Mouse (Mus musculus): ENCODE results near the gene Thoc7.
"Not testable (repeated sequence)": the region's sequence is repeated elsewhere in the genome, so short reads cannot be mapped to it uniquely, and the experiment has no call there.

The Thoc7 gene

DNA sequence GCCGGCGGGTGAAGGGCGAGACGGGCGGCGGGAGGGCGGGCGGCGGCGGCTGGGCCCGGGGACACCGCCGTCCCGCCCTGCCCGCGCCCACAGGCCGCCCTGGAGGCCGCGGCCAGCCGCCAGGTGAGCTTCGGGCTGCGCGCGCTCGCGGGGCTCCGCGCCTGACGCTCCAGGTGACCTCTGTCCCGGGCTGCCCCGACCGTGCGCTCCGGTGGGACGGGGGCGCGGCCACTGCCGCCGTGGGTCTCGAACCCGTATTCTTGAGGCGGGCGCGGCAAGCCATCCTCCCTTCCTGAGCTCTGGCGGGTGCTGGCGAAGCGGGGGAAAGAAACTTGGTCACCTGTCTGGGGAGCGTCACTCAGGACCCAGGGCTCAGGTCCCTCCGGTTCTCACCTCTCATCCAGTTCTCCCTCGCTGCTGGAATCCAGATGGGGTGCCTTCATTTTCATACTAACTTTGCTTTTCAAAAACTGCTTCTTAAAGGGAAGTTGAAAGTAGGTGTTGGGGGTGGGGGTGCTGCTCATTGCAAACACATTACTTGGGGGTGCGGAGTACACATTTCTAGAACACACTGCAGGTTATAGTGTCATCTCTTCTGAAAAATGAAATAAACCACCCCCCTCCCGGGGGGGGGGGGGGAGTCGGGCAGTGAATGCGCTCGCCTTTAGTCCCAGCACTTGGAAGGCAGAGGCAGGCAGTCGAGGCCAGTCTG, at the start of gene Thoc7, which contains the start of gene Atxn7:
Thoc7 (minus strand) TSS at position 452 of the 712 bp plus-strand sequence.
Atxn7 (plus strand) TSS at position 40 of the 712 bp plus-strand sequence.
- DNase-seq (ENCODE audit: low spot score): peak; percentile 64

DNA sequence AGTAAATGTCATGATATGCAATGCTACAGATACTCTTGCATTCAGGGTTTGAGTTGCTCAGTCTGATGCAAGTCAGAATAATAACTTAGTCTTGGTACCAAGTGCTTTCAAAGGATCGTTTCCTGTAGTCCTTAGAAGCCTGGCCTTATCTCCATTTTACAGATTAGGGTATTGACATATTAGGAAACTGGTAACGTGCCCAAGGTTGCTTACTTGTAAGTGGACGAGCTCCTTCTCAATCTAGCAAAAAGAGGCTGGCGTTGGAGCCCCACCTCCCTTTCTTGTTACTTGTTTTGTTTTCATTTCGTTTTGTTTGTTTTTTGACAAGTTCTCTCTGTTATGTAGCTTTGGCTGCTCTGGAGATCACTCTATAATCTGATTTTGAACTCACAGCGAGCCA, 48.1 kb upstream of the Thoc7 start:
- no peak for DNase-seq (ENCODE audit: low spot score)

DNA sequence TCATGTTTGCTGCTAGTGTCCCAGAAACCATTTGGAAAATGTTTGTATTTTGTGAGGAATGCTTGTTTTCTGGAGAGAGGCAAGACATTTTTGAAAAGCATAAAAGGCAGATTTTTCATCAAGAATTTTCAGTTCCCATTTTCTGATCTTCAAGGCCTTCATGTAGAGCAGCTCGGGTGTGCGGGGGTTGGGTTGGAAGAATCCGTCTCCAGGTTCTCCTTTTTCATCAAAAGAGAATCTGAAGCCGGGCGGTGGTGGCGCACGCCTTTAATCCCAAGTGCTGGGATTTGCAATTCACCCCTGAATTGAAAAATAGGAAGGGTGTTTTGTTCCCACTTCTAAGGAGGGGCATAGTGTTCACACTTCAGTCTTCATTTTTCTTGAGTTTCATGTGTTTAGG, 41.1 kb upstream of the Thoc7 start:
- no peak for DNase-seq (ENCODE audit: low spot score)

DNA sequence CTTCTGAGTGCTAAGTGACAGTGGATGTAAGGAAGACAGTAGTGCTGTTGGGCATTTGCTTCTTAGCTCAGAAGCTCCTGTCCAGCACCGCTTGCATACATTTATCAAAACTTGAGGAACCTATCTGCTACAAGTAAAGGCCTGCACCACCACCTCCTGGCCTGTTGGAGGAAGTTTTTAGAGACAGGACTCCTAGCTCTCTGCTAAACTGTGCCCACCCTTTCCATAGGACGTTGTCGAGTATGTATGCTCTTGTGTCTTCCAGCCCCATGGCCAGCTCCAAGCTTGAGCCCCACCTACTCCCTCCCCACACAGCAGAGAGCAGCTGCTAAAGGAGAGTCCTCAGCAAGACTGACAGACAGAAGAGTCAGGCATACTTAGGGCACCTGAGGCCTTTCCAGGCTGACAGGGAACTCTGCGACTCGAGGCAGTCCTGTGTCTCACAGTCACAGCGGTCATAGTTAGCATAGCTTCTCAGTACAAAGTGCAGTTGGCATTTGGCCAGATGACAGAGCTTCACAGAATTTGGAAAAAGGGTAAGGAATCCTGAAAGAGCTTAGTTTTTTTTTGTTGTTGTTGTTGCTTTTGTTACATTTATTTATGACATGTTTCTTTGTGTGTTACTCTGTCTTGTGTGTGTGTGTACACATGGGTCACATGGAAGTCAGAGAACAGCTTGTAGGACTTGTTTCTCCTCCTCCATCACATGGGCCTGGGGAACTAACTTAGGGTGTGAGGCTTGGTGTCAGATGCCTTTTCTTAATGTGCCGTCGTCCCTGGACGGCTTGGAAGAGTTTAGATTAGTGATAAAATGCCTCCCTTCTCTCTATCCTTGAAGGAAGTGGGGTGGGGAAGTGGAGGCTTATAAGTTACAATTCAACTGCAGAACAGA, 33.8 kb upstream of the Thoc7 start:
- DNase-seq (ENCODE audit: low spot score): peak; percentile 54

DNA sequence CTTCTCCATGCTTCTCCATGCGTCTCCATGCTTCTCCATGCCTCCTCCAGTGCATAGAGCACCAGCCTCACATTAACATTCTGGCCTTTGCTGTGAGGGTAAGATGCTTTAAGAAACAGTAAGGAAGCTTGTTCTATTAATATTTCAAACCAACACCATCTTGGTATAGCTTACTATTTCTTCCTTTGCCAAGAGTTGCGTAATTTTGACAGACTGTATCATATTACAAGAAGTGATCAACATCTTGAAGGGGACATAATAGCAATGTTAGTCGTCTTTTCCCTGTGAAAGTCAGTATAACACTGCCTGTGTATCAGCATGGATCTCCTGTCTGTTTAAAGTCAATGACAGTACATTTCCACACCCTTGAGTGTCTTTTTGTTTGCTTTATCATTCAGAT, 29.1 kb upstream of the Thoc7 start:
- DNase-seq (ENCODE audit: low spot score): no peak

DNA sequence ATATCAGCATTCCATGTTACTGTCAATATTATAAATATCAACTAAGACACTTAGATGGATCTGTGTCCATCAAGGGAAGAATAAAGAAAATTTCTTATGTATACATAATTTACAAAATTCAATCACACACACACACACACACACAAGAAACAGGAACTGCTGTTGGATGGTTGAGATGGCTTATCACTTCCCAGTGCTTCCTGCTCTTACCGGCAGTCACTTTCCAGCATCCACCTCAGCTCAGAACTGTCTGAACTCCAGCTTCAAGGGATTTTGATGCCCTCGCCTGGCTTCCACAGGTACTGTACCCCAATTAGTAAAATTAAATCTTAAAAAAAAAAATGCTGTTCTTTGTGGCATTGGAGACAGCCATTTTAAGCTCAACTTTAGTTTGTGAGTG, 26.7 kb upstream of the Thoc7 start:
- DNase-seq (ENCODE audit: low spot score): no peak

DNA sequence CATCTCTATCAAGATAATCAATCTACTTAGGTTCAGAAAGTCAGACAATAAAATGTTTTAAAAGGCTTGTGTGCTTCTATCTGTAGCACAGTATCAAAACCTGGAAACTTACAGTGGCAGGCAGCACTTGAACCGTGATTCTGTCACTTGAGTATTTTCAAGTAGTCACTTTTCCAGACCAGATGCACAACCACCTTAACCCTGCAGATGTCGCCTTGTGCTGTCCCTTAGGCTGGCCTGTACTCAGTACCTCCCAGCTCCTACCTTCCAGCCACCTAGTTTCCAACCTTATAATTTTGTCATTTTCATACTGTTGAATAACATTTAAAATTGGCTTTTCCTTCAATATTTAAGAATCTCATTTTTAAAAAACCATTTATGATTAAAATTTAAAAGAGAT, 20.5 kb upstream of the Thoc7 start:
- DNase-seq (ENCODE audit: low spot score): no peak

DNA sequence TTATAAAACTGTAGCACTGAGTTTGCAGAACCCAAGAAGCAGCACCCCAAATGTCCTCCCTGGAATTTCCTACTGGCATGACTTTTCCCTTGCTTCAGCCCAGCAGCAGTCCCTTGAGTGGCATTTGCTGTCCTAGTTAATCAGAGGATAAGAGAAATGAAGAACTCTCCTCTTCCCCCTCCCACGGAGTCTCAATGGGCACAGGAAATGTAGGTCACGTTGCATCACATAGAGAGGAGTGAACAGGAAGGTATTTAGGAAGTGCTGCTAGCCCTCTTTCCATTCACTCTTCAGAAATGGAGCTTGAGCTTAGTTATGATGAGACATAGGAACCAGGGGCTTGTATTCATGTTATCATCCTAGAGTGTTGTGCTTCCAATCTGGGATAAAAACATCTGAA, 19.6 kb upstream of the Thoc7 start:
- DNase-seq (ENCODE audit: low spot score): no peak

DNA sequence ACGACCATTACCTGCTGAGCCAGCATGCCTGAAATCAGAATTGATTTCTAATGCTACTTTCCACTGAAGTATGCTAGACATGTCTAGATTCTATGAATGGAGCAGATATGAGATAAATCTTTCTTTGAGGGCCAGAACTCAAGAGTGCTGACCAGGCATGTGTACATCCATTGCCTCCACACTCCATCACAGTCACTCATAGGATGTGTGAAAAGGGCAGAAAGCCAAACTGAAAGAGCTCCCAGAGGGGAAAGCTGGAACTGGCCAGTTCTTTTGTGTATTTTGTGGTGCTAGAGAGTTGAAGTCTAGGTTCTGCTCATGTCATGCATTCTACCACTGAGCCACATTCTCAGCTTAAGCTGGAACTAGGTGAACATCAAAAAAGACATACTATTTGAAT, 15.8 kb upstream of the Thoc7 start:
- DNase-seq (ENCODE audit: low spot score): no peak

DNA sequence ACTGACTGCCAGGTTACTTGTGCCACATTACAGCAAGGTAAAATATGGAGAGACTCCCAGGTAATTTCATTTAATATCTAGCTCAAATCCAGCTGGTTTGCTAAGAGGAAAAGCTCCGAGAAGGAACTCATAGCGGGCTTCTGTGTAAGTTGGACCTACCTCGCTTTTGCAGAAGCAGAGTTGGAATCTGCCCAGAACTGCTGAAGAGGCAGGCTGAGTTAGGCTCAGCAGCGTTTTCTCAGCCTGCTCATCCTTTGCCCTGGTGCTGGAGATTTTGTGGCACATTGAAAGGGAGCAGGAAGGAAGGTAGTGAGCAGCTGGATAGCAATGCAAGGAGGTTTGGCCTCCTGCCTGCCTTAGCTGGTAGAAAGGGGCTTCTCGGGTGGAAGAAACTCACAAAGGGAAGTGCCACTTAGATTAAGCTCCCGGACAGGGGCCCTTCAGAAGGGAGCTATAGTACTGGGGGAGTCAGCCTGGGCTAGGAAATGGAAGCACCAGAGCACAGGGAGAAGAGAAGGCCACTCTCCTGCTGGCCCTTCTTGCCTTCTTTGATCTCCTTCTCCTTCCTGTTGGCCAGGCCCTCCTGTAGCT, 10.1 kb upstream of the Thoc7 start:
- DNase-seq (ENCODE audit: low spot score): no peak

DNA sequence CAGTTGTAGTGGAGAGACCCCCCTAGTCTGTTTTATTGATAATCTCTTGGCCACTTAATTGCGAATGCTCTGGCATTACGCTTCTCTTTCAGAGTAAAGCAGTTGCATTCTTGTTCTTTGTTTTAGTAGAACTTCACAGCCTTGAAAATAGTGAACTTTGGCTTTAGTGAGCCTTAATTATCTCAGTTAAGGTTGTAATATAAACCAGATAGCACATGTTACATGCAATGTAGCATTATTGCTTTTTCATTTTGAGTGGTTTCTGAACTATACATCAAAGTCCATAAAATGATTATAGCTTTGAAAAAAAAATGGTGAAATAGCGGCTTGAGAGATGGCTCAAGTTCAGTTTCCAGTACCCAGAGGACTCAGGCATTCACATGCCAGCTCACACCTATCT, 8.9 kb upstream of the Thoc7 start:
- DNase-seq (ENCODE audit: low spot score): no peak

DNA sequence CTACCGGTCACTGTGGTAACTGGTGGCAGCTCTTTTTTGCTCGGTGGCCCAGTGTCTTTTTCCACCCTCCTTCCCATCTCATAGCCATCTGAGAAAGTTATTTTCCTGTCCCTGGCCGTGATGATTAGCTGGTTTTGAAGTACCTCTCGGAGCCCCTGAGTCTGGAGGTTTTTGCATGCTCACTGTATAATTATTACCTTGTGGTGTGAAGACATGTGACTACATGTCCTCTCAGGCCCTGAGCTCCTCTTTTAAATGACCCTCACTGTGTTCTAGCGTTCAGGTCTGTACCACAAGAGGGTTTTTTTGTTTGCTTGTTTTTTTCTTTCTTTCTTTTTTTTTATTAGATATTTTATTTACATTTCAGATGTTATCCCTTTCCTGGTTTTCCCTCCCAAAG, 6.8 kb upstream of the Thoc7 start:
- no peak for DNase-seq (ENCODE audit: low spot score)

DNA sequence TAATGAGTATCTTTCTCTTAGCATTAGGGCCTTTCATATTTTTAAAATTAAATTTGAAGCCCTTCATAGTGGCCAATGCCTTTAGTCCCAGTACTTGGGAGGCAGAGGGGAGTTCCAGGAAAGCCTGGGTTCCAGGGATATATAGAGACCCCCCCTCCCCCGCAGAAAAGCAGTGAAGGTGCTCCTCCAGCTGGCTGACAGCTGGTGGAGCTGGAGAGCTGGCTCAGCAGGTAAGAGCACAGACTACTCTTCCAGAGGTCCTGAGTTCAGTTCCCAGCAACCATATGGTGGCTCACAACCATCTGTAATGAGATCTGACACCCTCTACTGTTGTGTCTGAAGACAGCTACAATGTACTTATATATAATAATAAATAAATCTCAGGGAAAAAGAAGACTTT, 6.0 kb upstream of the Thoc7 start:
- no peak for DNase-seq (ENCODE audit: low spot score)

DNA sequence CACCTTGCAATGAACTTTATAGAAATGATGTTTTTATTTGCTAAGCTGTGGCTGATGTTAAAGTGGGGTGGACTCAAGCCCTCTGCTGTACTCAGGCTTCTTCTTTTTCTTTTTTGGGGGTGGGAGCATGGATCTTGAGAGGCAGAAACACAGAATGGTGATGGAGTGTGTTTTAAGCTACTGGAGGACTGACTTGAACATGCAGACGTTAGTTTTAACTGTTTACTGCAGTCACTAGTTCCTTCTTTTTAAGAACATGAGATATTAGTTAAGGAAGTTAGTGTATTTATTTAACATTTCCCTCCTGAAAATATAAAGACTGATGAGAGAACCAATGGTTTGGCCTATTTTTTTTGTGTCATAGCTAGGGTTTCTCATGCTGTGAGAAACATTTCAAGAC, 1.9 kb upstream of the Thoc7 start:
- no peak for DNase-seq (ENCODE audit: low spot score)

DNA sequence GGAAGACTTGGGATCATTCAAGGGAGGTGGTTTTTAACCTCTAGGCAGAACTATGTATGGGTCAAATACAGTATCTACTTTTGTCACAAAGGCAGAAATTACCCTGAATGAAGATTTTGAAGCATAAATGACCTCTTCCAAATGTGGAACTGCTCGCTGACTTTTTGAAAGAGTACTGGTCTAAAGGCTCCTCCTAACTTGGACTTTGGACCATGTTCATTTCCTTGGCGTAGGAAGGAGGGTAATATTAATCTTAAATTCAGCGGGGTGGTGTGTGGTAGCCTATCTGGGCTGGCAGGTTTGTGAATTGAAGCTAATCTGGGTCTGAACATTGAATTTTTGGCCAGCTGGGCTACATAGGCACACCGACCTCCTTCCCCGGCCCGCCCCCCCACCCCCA, 824 bp upstream of the Thoc7 start:
- no peak for DNase-seq (ENCODE audit: low spot score)

DNA sequence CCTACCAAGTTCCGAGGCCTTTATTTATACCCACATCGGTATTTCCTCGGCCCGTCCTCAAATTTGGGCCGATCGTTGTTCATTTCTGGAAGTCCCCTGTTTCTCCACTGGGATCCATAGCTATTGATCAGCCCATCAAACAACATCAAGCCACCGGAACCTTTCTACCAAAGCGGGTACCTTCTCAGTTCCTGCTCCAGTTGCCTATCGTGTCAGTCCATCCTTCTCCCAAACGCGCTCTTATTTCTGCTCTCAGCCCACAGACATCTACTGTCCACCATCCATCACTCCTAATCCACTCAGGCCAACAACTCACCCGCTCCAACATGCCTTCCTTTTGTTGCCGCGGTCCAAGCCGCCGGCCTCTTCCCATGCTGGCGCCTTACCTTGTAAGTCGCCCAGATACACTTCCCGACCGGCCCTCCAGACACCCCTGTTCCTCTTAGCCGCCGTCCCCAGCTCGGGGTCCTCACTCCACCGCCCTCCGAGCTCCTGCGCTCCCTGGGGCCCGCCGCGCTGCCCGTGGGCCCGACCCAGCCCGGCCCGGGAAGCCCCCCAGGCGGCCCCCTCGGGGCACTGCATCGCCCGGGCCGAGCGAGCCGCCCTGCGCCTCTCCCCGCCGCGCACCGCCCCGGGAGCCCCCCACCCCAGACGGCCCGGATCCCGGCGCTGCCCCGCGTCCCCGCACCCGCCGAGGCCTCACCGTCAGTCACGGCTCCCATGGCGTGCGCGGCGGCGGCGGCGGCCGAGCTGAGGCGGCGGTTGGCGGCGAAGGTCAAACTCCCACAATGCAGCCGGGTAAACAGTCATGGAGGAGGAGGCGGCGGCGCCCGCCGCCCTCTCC, 948 bp downstream of the Thoc7 start:
- DNase-seq (ENCODE audit: low spot score): peak; percentile 75

DNA sequence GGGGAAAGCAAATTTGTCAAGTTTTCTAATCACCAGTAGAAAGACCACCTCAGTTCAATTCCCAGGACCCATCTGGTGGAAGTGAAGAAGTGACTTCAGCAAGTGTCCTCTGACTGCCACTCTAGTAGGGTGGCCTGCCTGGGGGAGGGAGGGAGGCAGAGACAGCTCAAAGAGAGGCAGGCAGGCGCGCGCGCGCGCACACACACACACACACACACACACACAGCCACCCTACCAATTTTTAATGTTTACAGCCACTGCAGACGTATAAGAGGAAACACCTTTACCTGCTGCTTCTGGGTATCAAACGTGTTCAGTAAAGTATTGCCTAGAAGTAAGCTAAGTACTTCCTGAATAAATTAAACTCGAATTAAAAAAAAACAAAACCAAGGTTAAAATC, 1.6 kb downstream of the Thoc7 start:
- DNase-seq (ENCODE audit: low spot score): peak; percentile 46

DNA sequence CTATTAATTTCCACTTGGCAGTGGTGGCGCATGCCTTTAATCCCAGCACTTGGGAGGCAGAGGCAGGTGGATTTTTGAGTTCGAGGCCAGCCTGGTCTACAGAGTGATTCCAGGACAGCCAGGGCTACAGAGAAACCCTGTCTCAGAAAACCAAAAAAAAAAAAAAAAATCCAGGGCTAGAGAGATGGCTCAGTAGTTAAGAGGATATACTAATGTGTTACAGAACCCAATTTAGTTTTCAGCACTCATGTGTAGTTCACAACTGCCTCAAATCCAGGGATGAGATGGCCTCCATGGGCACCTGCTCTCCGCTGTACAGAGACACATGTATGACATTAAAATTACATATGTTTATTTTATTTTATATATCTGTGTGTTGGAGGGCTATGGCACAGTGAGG, 9.5 kb downstream of the Thoc7 start:
- not testable (repeated sequence) for DNase-seq (ENCODE audit: low spot score)

DNA sequence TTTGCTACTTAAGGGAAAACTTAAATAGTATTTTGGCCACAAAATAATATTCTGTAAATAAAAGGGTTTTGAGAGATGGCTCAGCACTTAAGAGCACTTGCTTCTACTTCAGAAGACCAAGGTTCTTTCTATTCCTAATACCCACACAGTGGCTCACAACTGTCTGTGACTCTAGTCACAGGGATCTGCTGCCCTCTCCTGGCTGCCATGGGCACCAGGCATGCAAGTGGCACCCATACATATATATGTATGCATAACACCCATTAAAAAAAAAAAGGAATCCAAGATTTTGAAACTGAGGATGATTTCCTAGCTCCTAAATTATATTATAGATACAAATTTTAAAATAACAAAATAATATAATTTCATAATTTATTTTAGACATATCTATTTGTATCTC, 11.3 kb downstream of the Thoc7 start:
- DNase-seq (ENCODE audit: low spot score): no peak

DNA sequence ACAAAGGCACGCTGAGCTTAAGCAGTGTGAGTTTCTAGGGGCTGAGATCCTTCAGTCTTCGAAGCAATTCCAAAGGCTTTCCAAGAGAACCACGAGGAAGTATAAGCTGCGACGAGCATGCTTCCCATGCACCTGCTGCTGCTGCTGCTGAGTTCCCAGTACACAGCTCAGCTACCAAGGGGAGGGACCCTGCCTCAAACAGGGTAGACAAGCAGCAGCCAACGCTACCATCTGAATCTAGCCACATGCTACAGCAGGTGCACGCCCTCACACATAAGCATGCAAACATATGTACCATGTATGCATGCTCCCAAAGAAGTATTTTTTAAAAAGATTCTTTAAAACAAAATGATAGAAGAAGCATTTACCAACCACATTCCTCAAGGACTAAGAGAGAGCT, 13.3 kb downstream of the Thoc7 start:
- DNase-seq (ENCODE audit: low spot score): no peak

DNA sequence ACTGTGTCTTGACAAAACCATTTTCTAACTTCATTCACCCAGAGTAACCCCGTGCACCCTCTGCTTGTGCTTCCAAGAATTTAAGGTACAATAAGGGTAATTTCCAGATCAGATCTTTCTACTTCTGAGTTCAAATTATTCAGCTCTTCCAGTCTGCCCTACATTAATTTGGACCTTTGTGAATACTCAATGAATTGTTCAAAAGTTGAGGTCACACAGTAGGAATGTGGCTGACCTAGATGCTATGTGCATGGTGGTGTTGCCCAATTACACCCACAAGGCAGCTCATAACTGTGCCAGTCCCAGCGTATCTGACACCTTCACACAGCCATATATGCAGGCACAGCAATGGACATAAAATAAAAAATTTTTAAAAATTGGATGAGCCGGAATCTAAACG, 17.0 kb downstream of the Thoc7 start:
- DNase-seq (ENCODE audit: low spot score): no peak

DNA sequence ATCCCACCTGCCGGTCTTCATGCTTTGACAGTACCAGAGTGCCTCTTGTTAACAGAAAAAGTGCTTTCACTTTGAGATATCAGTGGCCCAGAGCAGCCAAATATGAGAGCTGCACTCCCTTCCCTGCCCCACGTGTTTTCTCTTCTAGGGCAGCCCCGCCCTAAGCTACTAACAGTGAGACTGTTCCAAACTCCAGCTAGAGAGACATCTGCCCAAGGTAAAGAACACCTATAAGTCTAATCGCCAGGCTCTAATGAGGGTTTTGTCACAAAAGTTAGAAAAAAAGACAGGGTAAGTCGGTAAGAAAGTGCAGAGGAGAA, 27.6 kb downstream of the Thoc7 start:
- no peak for DNase-seq (ENCODE audit: low spot score)
